Mouse (Mus musculus): ENCODE measurements at regions not wholly inside any gene's neighbourhood (a gene's known extent, or its start where the extent isn't known, plus 50 kb on each side); places are given as distances from the start of the nearest gene placed in this dataset.

DNA sequence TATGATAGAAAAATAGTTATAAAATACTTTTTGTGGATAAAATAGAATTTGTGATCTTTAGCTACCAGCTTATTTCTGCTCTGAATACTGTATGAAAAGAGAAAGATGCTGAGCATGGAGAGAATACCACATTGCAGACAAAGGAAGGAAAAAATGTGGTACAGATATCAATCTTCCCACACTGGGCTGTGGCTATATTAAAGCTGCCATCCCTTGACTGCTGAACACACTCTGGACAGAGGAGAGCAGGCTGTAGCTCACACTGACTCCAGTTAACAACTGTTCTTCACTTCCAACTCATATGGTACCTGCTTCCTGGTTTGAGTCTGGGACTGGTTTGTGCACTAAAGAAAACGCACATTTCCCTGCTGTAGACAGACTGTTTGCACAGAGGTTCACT lies 76.7 kb upstream of the Try4 start:
- Histone ChIP-seq H3K9ac (ENCODE audit: low read depth, low read length) (no peak overlapping the region), H3K4me1 (replicated peaks; ENCODE audit: control insufficient read depth, insufficient read depth, low read length) (no peaks in the 10 kb centered on the region), H3K4me3 (ENCODE audit: low read depth, low read length) (no peak overlapping the region), H3K4me2 (replicated peaks; ENCODE audit: low read depth, low read length) (no peak overlapping the region), H3K27me3 (ENCODE audit: control insufficient read depth, insufficient read depth, low read length) (no peaks in the 10 kb centered on the region), H3K36me3 (ENCODE audit: control insufficient read depth, insufficient read depth, low read length) (no peaks in the 10 kb centered on the region), H3K27ac (ENCODE audit: low read depth, low read length) (no peak overlapping the region), H3K9me3 (ENCODE audit: control insufficient read depth, low read length) (no peaks in the 10 kb centered on the region)
- DNase-seq (ENCODE audit: low spot score) (no peak), ATAC-seq (ENCODE audit: low FRiP score) (no peak)
- WGBS, result 68% methylated on average over 1 of the region's 1 CpGs

DNA sequence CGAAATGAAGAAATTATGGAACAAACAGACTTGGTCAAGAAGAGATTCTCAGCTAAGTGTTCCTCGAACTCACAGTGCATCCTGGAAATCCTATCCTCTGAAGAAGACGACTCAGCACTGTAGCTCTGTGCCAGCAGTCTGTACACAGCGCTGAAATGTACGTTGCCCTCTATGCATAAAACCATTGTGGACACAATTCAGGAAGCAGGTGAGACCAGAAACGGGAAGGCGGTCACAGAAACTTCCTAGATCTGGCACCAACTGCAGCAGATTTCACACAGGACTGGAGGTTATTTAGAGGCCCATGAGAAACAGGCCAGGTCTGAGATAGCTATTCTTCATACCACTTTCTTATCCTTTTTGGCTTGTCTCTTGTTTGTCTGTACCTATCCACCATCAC lies 83.7 kb upstream of the Try4 start:
- ATAC-seq (ENCODE audit: low FRiP score), result no peak
- Histone ChIP-seq H3K9me3 (ENCODE audit: control insufficient read depth, low read length) (no peaks in the 10 kb centered on the region), H3K4me2 (replicated peaks; ENCODE audit: low read depth, low read length) (no peak overlapping the region), H3K27me3 (ENCODE audit: control insufficient read depth, insufficient read depth, low read length) (no peaks in the 10 kb centered on the region), H3K4me1 (replicated peaks; ENCODE audit: control insufficient read depth, insufficient read depth, low read length) (no peaks in the 10 kb centered on the region), H3K9ac (ENCODE audit: low read depth, low read length) (no peak overlapping the region), H3K27ac (ENCODE audit: low read depth, low read length) (no peak overlapping the region), H3K36me3 (ENCODE audit: control insufficient read depth, insufficient read depth, low read length) (no peaks in the 10 kb centered on the region), H3K4me3 (ENCODE audit: low read depth, low read length) (no peak overlapping the region)
- DNase-seq (ENCODE audit: low spot score), result no peak
- 89% methylated on average over 7 of the region's 7 CpGs for WGBS

DNA sequence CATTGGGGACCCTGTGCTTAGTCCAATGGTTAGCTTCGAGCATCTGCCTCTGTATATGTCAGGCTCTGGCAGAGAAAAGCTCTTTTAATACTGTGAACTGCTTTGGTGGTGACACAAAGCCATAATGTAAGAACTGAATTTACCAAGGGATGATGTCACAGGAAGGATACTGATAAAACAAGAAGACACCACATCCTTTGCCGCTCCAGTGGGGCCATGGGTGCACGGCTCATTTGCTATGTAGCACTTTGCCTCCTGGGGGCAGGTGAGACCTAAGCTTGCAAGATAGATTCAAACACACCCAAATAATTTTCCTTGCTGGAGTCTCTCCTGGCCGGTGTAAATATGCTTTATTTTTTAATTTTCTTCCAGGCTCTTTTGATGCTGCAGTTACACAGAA lies 86.2 kb upstream of the Try4 start:
- H3K4me1 ChIP-seq (replicated peaks; ENCODE audit: control insufficient read depth, insufficient read depth, low read length), result no peaks in the 10 kb centered on the region
- no peak overlapping the region for H3K4me3 ChIP-seq (ENCODE audit: low read depth, low read length)
- H3K36me3 ChIP-seq (ENCODE audit: control insufficient read depth, insufficient read depth, low read length), result no peaks in the 10 kb centered on the region
- no peak overlapping the region for H3K27ac ChIP-seq (ENCODE audit: low read depth, low read length)
- 90% methylated on average over 4 of the region's 4 CpGs for WGBS
- no peaks in the 10 kb centered on the region for H3K27me3 ChIP-seq (ENCODE audit: control insufficient read depth, insufficient read depth, low read length)
- no peak for ATAC-seq (ENCODE audit: low FRiP score)
- no peak overlapping the region for H3K4me2 ChIP-seq (replicated peaks; ENCODE audit: low read depth, low read length)
- no peak for DNase-seq (ENCODE audit: low spot score)
- no peak overlapping the region for H3K9ac ChIP-seq (ENCODE audit: low read depth, low read length)
- no peaks in the 10 kb centered on the region for H3K9me3 ChIP-seq (ENCODE audit: control insufficient read depth, low read length)

DNA sequence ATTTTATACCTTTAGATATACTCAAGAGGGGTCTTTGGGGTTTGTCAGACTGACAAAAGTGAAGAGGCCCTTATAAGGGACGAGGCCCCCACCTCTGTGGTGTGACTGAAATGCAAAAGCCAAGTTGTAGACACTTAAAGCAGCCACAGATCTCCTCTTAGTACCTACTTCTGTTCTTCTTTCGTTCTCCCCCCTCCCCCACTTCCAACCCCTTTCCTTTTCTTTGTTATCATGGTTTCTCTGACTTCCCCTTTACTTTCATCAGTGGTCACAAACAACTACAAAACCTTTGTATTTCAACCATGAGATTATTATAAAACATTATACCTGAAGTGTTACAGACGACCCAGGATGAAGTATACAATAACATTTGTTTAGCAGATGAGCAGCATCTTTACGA lies 96.2 kb upstream of the Try4 start:
- no peaks in the 10 kb centered on the region for H3K27me3 ChIP-seq (ENCODE audit: control insufficient read depth, insufficient read depth, low read length)
- H3K4me1 ChIP-seq (replicated peaks; ENCODE audit: control insufficient read depth, insufficient read depth, low read length), result no peaks in the 10 kb centered on the region
- H3K27ac ChIP-seq (ENCODE audit: low read depth, low read length), result no peak overlapping the region
- ATAC-seq (ENCODE audit: low FRiP score) (no peak), DNase-seq (ENCODE audit: low spot score) (no peak)
- H3K36me3 ChIP-seq (ENCODE audit: control insufficient read depth, insufficient read depth, low read length), result no peaks in the 10 kb centered on the region
- WGBS, result 71% methylated on average over 4 of the region's 4 CpGs
- H3K9me3 ChIP-seq (ENCODE audit: control insufficient read depth, low read length), result no peaks in the 10 kb centered on the region
- no peak overlapping the region for H3K9ac ChIP-seq (ENCODE audit: low read depth, low read length)
- no peak overlapping the region for H3K4me2 ChIP-seq (replicated peaks; ENCODE audit: low read depth, low read length)
- no peak overlapping the region for H3K4me3 ChIP-seq (ENCODE audit: low read depth, low read length)

DNA sequence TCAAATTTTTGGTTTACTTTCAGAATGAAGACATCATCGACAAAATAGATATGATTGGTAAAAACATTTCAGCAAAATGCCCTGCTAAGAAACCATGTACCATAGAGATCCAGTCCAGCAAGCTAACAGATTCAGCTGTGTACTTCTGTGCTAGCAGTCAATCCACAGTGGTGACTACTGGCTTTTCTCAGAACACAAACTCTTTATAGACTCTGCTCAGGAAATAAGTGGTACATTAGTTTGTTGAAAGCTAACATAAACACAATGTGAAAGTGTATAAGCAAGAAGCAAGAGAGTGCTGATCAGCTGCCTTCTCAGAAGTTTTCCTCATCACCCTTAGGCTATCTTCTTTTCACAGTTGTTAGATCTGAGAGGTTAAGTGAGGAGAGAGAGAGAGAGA lies 99.2 kb upstream of the Try4 start:
- Histone ChIP-seq H3K27ac (ENCODE audit: low read depth, low read length) (no peak overlapping the region), H3K4me2 (replicated peaks; ENCODE audit: low read depth, low read length) (no peak overlapping the region), H3K4me1 (replicated peaks; ENCODE audit: control insufficient read depth, insufficient read depth, low read length) (no peaks in the 10 kb centered on the region), H3K9me3 (ENCODE audit: control insufficient read depth, low read length) (no peaks in the 10 kb centered on the region), H3K4me3 (ENCODE audit: low read depth, low read length) (no peak overlapping the region), H3K9ac (ENCODE audit: low read depth, low read length) (no peak overlapping the region), H3K36me3 (ENCODE audit: control insufficient read depth, insufficient read depth, low read length) (no peaks in the 10 kb centered on the region), H3K27me3 (ENCODE audit: control insufficient read depth, insufficient read depth, low read length) (no peaks in the 10 kb centered on the region)
- DNase-seq (ENCODE audit: low spot score) (no peak), ATAC-seq (ENCODE audit: low FRiP score) (no peak)
- WGBS, result 86% methylated on average over 1 of the region's 1 CpGs

DNA sequence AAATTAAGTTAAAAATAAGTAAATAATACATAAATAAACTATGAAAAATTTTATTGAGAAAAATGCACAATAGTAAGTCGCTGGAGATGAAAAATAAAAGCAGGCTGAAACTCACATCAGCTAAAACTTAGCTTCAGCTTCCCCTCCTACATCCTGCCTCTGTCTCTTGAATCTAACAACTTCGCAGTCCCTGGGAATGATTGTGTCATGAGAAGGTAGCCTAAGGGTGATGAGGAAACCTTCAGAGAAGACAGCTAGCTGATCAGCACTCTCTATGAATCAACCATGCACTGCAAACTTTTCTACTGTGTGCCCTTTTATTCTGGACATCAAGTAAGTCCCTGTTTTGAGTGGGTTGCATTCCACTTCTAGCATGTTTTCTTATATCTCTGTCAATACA lies 99.8 kb upstream of the Try4 start:
- Histone ChIP-seq H3K27ac (ENCODE audit: low read depth, low read length) (no peak overlapping the region), H3K36me3 (ENCODE audit: control insufficient read depth, insufficient read depth, low read length) (no peaks in the 10 kb centered on the region), H3K4me3 (ENCODE audit: low read depth, low read length) (no peak overlapping the region), H3K27me3 (ENCODE audit: control insufficient read depth, insufficient read depth, low read length) (no peaks in the 10 kb centered on the region), H3K9ac (ENCODE audit: low read depth, low read length) (no peak overlapping the region), H3K4me1 (replicated peaks; ENCODE audit: control insufficient read depth, insufficient read depth, low read length) (no peaks in the 10 kb centered on the region), H3K4me2 (replicated peaks; ENCODE audit: low read depth, low read length) (no peak overlapping the region), H3K9me3 (ENCODE audit: control insufficient read depth, low read length) (no peaks in the 10 kb centered on the region)
- no peak for ATAC-seq (ENCODE audit: low FRiP score)
- no peak for DNase-seq (ENCODE audit: low spot score)
- 84% methylated on average over 2 of the region's 2 CpGs for WGBS

DNA sequence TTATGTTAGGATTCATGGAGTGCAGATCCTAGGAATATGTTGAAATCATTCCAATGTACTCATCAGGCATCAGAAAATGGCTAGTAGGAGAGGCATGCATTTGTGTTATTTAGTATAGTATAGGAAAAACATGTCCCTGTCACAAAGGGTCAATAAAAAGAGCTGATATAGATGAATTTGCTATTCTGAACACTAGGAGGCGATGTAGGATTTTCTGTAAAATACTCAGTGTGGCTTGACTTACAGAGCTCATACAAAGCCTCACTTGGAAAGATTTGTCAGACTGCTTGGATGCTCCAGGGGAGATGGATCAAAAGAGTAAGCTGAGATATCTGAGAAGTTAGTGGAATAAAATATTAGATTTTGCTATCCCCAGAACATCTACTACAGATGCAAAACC lies 107.6 kb upstream of the Try4 start:
- 21% methylated on average over 1 of the region's 1 CpGs for WGBS
- no peaks in the 10 kb centered on the region for H3K4me1 ChIP-seq (replicated peaks; ENCODE audit: control insufficient read depth, insufficient read depth, low read length)
- no peak overlapping the region for H3K9ac ChIP-seq (ENCODE audit: low read depth, low read length)
- no peak overlapping the region for H3K4me3 ChIP-seq (ENCODE audit: low read depth, low read length)
- H3K27me3 ChIP-seq (ENCODE audit: control insufficient read depth, insufficient read depth, low read length), result no peaks in the 10 kb centered on the region
- ATAC-seq (ENCODE audit: low FRiP score), result no peak
- no peaks in the 10 kb centered on the region for H3K36me3 ChIP-seq (ENCODE audit: control insufficient read depth, insufficient read depth, low read length)
- no peak overlapping the region for H3K27ac ChIP-seq (ENCODE audit: low read depth, low read length)
- no peaks in the 10 kb centered on the region for H3K9me3 ChIP-seq (ENCODE audit: control insufficient read depth, low read length)
- H3K4me2 ChIP-seq (replicated peaks; ENCODE audit: low read depth, low read length), result no peak overlapping the region
- peak; percentile 12 for DNase-seq (ENCODE audit: low spot score)

DNA sequence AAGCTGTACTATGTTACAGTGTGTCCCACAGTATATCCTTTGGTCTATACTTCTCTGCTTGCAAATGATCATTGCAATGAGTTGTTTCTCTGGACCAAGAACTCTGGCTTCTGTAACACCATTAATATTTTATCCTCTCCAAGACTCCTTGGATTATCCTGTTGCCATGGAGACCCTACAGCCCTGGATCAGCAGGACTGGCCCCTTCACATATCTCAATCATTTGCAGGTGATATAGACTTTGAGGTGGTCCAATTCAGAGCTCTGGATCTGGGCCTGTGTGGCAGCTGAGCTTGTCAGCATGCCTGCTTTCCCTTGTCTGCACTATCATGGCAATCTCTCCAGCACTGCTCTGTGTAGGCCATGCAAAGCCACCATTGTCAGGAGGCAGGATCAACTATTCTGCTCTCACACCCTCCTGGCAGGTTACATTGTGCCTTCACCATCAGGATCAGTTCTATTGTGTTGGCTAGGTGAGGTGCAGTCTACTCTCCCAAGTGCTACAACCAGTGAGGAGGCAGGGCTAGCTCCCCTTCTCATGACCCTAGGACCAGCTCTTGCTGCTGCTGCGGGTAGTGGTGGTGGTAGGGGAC lies 110.2 kb upstream of the Try4 start:
- DNase-seq (ENCODE audit: low spot score), result no peak
- Histone ChIP-seq H3K27me3 (ENCODE audit: control insufficient read depth, insufficient read depth, low read length) (no peaks in the 10 kb centered on the region), H3K27ac (ENCODE audit: low read depth, low read length) (no peak overlapping the region), H3K9me3 (ENCODE audit: control insufficient read depth, low read length) (no peaks in the 10 kb centered on the region), H3K36me3 (ENCODE audit: control insufficient read depth, insufficient read depth, low read length) (no peaks in the 10 kb centered on the region), H3K4me2 (replicated peaks; ENCODE audit: low read depth, low read length) (no peak overlapping the region), H3K4me3 (ENCODE audit: low read depth, low read length) (no peak overlapping the region), H3K9ac (ENCODE audit: low read depth, low read length) (no peak overlapping the region), H3K4me1 (replicated peaks; ENCODE audit: control insufficient read depth, insufficient read depth, low read length) (no peaks in the 10 kb centered on the region)
- ATAC-seq (ENCODE audit: low FRiP score), result 0 out of 2 replicates have a peak, but pooled peaks have one; percentile 31
- 95% methylated on average over 1 of the region's 1 CpGs for WGBS

DNA sequence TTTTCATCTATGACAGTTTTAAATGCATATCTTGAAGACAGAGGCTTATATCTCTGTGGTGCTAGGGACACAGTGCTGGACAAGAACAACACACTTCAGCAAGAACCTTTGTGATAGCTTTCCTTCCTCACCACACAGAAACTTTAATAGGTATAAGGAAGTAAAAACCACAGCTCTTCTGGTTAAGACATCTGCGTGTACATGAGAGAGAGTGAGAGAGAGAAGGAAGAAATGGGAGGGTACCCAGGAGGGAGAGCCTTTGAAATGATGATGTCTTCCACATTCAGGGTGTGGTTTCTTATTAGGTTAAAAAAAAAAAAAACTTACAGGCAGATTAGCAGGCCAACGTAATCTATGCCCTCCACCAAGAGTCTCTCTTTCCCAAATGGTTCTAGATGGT lies 113.2 kb upstream of the Try4 start:
- H3K4me2 ChIP-seq (replicated peaks; ENCODE audit: low read depth, low read length), result no peak overlapping the region
- no peaks in the 10 kb centered on the region for H3K4me1 ChIP-seq (replicated peaks; ENCODE audit: control insufficient read depth, insufficient read depth, low read length)
- H3K36me3 ChIP-seq (ENCODE audit: control insufficient read depth, insufficient read depth, low read length), result no peaks in the 10 kb centered on the region
- DNase-seq (ENCODE audit: low spot score) (no peak), ATAC-seq (ENCODE audit: low FRiP score) (no peak)
- no peak overlapping the region for H3K27ac ChIP-seq (ENCODE audit: low read depth, low read length)
- no peak overlapping the region for H3K9ac ChIP-seq (ENCODE audit: low read depth, low read length)
- WGBS, result 71% methylated on average over 2 of the region's 2 CpGs
- no peak overlapping the region for H3K4me3 ChIP-seq (ENCODE audit: low read depth, low read length)
- no peaks in the 10 kb centered on the region for H3K27me3 ChIP-seq (ENCODE audit: control insufficient read depth, insufficient read depth, low read length)
- H3K9me3 ChIP-seq (ENCODE audit: control insufficient read depth, low read length), result no peaks in the 10 kb centered on the region
